Mouse (Mus musculus) fat pad, adult 2 months (tissue): Measurements from ENCODE around the gene Vmn1r57.
"Not testable (repeated sequence)": the region's sequence is repeated elsewhere in the genome, so short reads cannot be mapped to it uniquely, and the experiment has no call there.

Experiments used
- DNase-seq: peaks from one replicate; pipeline ENCODE4 v3.0.0-alpha.2; 2011; ENCODE audit warnings: low read depth, low spot score; ENCODE audit errors: extremely low read depth

The Vmn1r57 gene

GRCm38 (mm10) chr7:5218193-5218592 lies at the start of gene Vmn1r57:
Vmn1r57 (plus strand) TSS chr7:5218493.
- not testable (repeated sequence) for DNase-seq

- DNase-seq: not testable (repeated sequence)
Observed at GRCm38 (mm10) chr7:5196647-5197046, 21.6 kb upstream of the Vmn1r57 start, which contains the start of gene Vmn1r56. Vmn1r56 (minus strand) TSS chr7:5196747.

GRCm38 (mm10) chr7:5263051-5263450 lies 44.8 kb downstream of the Vmn1r57 start:
- DNase-seq: no peak
